In genomic region chr10:93233665-93234194, GRCm38 (mm10) we compare ENCODE assay signal across 18 mouse cellular contexts.
"Had no signal": no experiment of that assay in that cellular context is flagged by ENCODE, and none has a peak within 500 bp of the region (broad histone marks: within the 10 kb centered on the region; RNA-seq: fewer than 3 reads in every experiment).

No protein-coding gene starts in this region.

- DNase-seq: lung, adult 18-20 months; lung, embryonic 14.5 days; lung, postnatal 10 days; lung, postnatal 4 days; midbrain, embryonic 14.5 days; retina, postnatal 1 day; right cerebral cortex, adult 18-20 months; right cerebral cortex, postnatal 14 days; spleen, adult 18-20 months; thymus, adult 18-20 months; thymus, postnatal 14 days; thymus, postnatal 36 days had no signal

- H3K4me3 ChIP-seq: midbrain, embryonic 10.5 days; midbrain, embryonic 12.5 days; myocyte; neural tube, embryonic 13.5 days; neural tube, embryonic 15.5 days had no signal

- ATAC-seq: midbrain, embryonic 16.5 days had no signal

- H3K27ac ChIP-seq: midbrain, embryonic 10.5 days; midbrain, embryonic 12.5 days; neural tube, embryonic 13.5 days; neural tube, embryonic 15.5 days had no signal
